Mouse (Mus musculus) heart, adult 8-10 months (tissue): ENCODE results near the gene Fam19a4. TPM values are rescaled to one million over a fixed set of nuclear protein-coding genes. Genes with fewer than 3 reads are reported as not detected.
"Not testable (repeated sequence)": the region's sequence is repeated elsewhere in the genome, so short reads cannot be mapped to it uniquely, and the experiment has no call there.

Experiments
- DNase-seq: peaks from one replicate; pipeline ENCODE4 v3.0.0; 2022; ENCODE audit warnings: low spot score
- total RNA-seq, 4 experiments: library from RNA; stranded (reverse); gene quantifications; 2 replicates each; pipeline ENCODE4 v1.2.4; 2022

Gene Fam19a4
- total RNA-seq, 4 experiments from 2014 or later, result not detected

DNA sequence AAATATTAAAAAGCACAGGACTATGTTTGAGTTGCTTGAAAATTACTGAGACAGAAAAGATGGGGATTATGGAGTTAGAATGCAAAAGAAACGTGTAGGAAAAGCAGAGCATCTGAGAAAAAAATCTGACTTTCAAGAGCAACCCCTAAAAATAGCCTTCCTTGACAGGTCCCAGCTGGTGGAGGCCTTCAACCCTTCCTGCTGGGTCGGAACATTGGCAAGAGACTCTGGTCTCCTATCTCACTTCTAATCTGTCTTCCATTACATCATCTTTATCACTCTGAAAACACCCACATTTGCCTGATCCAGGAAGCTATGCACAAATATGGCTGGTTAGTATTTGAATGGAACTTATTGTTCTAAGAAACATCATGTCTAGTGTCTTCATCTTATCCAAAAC, 115.4 kb downstream of the Fam19a4 start:
- DNase-seq, result no peak

DNA sequence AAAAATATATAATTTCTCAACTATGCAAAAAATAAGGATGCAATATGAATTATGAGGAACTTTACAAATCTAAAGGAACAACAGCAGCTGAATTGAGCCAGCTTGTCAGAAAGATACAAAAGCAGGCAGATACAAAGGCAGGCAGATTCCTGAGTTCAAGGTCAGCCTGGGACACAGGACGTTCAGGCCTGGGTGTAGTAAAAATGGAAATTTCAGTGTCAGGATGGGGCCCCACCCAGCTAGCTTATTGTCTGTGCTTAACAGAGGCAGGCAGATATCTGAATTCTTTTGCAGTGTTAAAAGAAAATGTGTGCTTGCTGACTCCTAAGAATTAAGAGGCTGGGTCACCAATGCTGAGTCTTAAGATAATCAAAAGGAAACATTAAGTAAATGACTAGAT, 124.4 kb downstream of the Fam19a4 start:
- no peak for DNase-seq

DNA sequence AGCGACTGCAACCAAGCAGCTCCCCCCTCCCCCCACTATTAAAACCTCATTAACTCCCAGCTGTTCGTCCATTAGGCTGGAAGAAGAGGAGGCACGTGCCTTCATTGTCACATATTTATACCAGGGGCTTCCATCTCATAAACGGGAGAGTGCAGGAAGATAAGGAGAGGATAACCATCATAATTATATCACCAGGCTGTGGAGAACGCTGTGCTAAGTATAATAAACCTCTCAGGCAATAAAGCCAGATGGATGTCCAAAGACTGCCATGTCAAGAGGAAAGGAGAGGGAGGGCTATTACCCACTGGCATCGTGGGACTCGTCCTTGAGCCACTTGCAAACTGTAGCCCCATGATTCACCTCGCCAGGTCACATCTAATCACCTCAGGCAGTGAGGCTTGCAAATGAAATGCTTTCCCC, 151.1 kb downstream of the Fam19a4 start:
- DNase-seq, result no peak

DNA sequence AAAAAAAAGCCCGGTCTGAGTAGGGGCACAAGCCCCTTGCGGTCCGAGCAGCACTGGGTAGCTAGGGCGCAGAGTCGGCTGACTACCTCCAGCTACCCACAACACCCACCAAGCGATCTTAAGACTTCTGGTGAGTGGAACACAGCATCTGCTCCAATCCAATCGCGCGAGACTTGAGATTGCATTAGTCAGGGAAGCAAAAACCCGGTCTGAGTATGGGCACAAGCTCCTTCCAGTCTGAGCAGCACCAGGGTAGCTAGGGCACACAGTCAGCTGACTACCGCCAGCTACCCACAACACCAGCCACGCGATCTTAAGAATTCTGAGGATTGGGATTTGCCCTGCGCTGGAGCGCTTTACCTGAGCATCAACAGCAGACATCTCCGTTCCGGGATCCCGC, 183.1 kb downstream of the Fam19a4 start:
- not testable (repeated sequence) for DNase-seq

DNA sequence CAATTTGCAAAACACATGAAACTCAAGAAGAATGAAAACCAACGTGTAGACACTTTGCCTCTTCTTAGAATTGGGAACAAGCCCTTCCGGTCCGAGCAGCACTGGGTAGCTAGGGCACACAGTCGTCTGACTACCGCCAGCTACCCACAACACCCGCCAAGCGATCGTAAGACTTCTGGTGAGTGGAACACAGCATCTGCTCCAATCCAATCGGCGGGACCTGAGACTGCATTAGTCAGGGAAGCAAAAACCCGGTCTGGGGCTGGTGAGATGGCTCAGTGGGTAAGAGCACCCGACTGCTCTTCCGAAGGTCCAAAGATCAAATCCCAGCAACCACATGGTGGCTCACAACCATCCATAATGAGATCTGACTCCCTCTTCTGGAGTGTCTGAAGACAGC, 183.6 kb downstream of the Fam19a4 start:
- not testable (repeated sequence) for DNase-seq

DNA sequence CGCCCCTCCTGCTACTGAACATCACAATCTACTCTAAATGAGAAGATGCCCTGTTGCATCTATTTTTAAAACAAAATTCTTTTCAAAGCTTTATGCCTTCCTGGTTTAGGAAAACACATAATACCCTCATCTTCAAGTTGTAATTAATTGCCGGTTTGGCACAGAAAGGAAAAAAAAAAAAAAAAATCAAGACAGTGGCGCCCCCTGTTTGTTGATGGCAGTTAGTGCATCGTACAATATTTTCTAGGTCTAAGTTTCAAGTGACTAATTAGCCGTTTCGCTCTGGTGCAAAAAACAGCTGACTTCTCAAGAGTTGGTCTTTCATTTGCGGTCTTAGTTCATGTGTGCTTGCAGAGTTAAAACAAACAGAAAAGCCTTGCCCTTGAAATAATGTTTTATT, 207.1 kb downstream of the Fam19a4 start:
- DNase-seq, result no peak

DNA sequence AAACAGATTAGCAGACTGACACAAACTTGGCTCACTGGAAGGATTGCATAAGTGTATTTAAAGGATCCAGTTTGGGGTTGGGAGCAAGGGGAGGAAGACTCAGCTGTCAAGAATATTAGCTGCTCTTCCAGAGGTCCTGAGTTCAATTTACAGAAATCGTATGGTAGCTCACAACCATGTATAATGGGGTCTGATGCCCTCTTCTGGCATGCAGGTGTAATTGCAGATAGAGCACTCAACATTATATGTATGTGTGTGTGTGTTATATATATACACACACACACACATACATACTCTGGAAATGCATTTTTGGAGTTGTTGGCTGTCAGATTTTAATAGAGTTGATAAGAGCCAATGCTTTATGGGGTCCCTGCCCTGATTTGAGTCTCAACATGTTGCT, 216.3 kb downstream of the Fam19a4 start:
- no peak for DNase-seq

DNA sequence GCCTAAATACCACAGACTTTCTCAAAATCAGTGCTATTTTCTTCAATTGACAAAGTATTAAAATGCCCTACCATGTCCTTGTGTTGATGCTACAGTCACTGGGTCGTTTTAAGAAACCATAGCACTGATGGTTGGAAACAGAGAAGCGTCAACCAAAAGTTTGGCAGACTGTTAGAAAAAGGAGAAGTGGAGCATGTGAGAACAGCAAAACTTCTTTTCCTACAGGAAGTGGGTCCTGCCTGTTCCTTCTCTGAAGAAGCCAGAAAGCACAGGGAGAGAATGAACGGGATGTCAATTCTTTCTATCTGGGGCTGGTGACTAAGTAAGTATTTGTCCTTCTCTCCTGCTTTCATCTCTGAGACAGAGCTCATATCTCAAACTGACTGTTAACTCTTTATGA, 219.6 kb downstream of the Fam19a4 start:
- DNase-seq, result no peak

DNA sequence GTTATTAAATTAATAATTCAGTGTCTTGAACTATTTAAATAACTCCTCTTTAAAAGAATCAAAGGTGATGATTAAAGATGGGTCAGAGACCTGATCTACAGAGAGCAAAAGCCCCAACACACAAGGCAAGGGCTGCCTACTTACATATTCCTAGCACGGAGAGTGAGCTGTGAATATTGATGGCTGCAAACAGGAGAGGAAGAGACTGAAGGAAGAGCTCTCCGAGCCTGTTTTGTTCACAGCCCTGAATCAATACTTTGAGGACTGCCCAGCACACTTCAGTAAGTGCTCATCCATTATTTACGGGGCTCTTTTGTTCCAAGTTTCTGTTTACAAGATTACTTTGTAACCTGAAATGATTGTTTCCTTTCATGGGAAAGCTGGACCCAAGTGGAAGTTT, 233.6 kb downstream of the Fam19a4 start:
- no peak for DNase-seq

DNA sequence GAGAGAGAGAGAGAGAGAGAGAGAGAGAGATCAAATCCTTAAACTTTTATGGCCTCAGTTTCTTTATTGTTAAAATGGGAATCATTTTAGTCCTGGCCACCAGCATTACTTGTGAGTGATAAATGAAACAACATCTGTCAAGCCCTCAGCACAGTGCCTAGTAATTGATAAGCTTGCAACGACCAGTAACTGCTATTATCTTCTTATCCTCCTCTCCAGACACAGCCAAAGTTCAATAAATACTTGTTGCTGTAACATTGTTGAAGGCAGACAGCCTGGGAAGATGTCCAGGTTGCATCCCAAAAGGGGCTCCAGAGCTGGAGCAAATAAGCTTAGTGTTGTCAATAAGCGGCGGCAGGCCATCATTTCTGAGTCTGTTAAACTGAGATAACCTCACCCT, 257.2 kb downstream of the Fam19a4 start:
- no peak for DNase-seq

DNA sequence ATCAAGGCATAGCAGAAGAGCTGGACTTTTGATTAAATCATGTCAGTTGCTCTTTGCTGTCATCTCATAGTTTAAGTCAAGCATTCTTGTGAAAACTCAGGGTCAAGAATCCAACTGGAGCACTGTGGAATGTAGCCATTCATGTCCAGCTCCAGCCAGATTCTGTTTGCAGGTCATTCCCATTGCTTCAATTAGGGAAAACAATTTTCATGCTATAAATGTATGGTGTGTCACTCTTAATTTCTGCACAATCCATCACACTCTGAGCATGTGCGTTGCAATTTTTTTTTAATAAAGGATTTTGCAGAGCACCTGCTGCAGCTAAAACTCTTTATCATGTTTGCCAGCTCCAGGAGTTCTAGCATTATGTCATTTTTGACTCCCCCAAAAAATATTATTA, 261.5 kb downstream of the Fam19a4 start:
- no peak for DNase-seq

DNA sequence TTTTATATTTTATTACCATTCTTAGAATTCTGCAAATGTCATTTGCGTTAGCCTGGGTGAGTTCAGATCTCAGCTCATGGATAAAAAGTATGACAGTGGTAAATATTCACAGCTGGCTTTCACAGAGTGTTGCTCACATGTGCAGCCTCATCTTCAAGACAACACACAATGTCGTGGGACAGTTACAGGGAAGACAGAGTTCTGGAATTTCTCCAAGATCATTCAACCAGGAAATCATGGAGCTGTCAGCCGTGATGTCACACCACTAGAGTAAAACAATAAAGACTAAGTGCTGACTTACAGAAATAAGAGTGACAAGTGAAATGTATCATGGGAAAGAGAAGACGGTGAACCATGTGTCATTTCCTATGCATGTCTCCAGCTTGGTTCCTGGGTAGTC, 262.8 kb downstream of the Fam19a4 start:
- DNase-seq, result no peak

Other genes starting within 250 kb of the Fam19a4 start
- 10 to 100 TPM; 11.2 to 13.1 (median 12.1) TPM for gene Eogt, start 88.8 kb upstream of the Fam19a4 start, total RNA-seq
- gene Tmf1, start 118.7 kb upstream of the Fam19a4 start, total RNA-seq, result 10 to 100 TPM; 36.6 to 42.0 (median 41.6) TPM
- 10 to 100 TPM; 50.7 to 59.2 (median 54.2) TPM for gene Uba3, start 145.2 kb upstream of the Fam19a4 start, total RNA-seq
- 100 to 1,000 TPM; 135 to 148 (median 144) TPM for gene Arl6ip5, start 150.3 kb upstream of the Fam19a4 start, total RNA-seq
- gene Lmod3, start 192.3 kb upstream of the Fam19a4 start, total RNA-seq, result 10 to 100 TPM; 66.2 to 86.5 (median 72.0) TPM